Mouse (Mus musculus) forebrain, embryonic 16.5 days (tissue): ENCODE measurements around the gene Spesp1. TPM values are rescaled to one million over a fixed set of nuclear protein-coding genes. Genes with fewer than 3 reads are reported as not detected.
A peak's percentile ranks its signal among the peaks of the same experiment; 100 is the strongest.

Experiments used
- ATAC-seq: fragments of 200-750 bp; cut with Nextera tagmentation; 2 replicates; pipeline ENCODE4 v1.8.0; 2017; ENCODE audit warnings: mild to moderate bottlenecking, moderate library complexity
- H3K27ac ChIP-seq: fragments of 300-500 bp; sonication (generic); 2 replicates; pipeline ENCODE4 v1.5.1; 2014; ENCODE audit warnings: low read length, control low read depth
- H3K27me3 ChIP-seq: fragments of 300-500 bp; sonication (generic); replicated peaks from 2 replicates; pipeline ENCODE4 v1.6.1; 2014; ENCODE audit warnings: low read length; ENCODE audit not compliant: control insufficient read depth, insufficient read depth
- H3K36me3 ChIP-seq: fragments of 300-500 bp; sonication (generic); 2 replicates; pipeline ENCODE4 v1.6.1; 2014; ENCODE audit not compliant: control insufficient read depth, insufficient read depth
- H3K4me1 ChIP-seq: fragments of 300-500 bp; sonication (generic); replicated peaks from 2 replicates; pipeline ENCODE4 v1.6.1; 2014; ENCODE audit warnings: low read length; ENCODE audit not compliant: control insufficient read depth, insufficient read depth
- H3K4me2 ChIP-seq: fragments of 300-500 bp; sonication (generic); 2 replicates; pipeline ENCODE4 v1.6.1; 2014; ENCODE audit warnings: mild to moderate bottlenecking, low read length, control low read depth
- H3K4me3 ChIP-seq: fragments of 300-500 bp; sonication (generic); replicated peaks from 2 replicates; pipeline ENCODE4 v1.5.1; 2014; ENCODE audit warnings: mild to moderate bottlenecking, low read length, control low read depth
- H3K9ac ChIP-seq: fragments of 300-500 bp; sonication (generic); replicated peaks from 2 replicates; pipeline ENCODE4 v1.6.1; 2014; ENCODE audit warnings: low read depth, low read length, control low read depth
- H3K9me3 ChIP-seq: fragments of 300-500 bp; sonication (generic); 2 replicates; pipeline ENCODE4 v1.6.1; 2016; ENCODE audit warnings: low read length; ENCODE audit not compliant: control insufficient read depth
- WGBS: fragments of 180-500 bp; shearing (Covaris S2); extraction: QIAGEN DNeasy Blood & Tissue Kit; methylation state at CpG from one replicate; pipeline ENCODE4 v1.1.7; 2014; 5-methylcytosine and 5-hydroxymethylcytosine counted together
- polyA plus RNA-seq: library from polyadenylated mRNA; unstranded; fragments of >200 nt; fragmentation: Nextera tagmentation; extraction: Ambion mirVana; gene quantifications from 2 replicates; pipeline ENCODE4 v1.2.1, GENCODE M21; 2015

Spesp1 gene
- polyA plus RNA-seq, result not detected in 2 replicates

- H3K27ac ChIP-seq, result no peak within 1 kb of the TSS
- H3K4me2 ChIP-seq, result no peak within 1 kb of the TSS
- H3K36me3 ChIP-seq, result no peaks in the 10 kb centered on the region
- no peak within 1 kb of the TSS for H3K9ac ChIP-seq
- no peak for ATAC-seq
- WGBS, result 85% methylated on average over 27 of the region's 27 CpGs
- H3K4me3 ChIP-seq, result no peak within 1 kb of the TSS
- no peaks in the 10 kb centered on the region for H3K27me3 ChIP-seq
- H3K4me1 ChIP-seq, result no peaks in the 10 kb centered on the region
- no peaks in the 10 kb centered on the region for H3K9me3 ChIP-seq
Measured at GRCm38 (mm10) chr9:62281991-62282390, at the start of gene Spesp1. TSS of gene Spesp1 (minus strand) at chr9:62282208.

- no peaks in the 10 kb centered on the region for H3K27me3 ChIP-seq
- 78% methylated on average over 3 of the region's 3 CpGs for WGBS
- no peak overlapping the region for H3K9ac ChIP-seq
- ATAC-seq, result no peak
- H3K36me3 ChIP-seq, result no peaks in the 10 kb centered on the region
- no peaks in the 10 kb centered on the region for H3K4me1 ChIP-seq
- H3K4me3 ChIP-seq, result no peak overlapping the region
- H3K4me2 ChIP-seq, result no peak overlapping the region
- no peaks in the 10 kb centered on the region for H3K9me3 ChIP-seq
- H3K27ac ChIP-seq, result no peak overlapping the region
Measured at GRCm38 (mm10) chr9:62325965-62326364, 44.0 kb upstream of the Spesp1 start.

- H3K9me3 ChIP-seq, result no peaks in the 10 kb centered on the region
- 71% methylated on average over 1 of the region's 1 CpGs for WGBS
Measured at GRCm38 (mm10) chr9:62323816-62324215, 41.8 kb upstream of the Spesp1 start.

GRCm38 (mm10) chr9:62318729-62319128 lies 36.7 kb upstream of the Spesp1 start:
- H3K27ac ChIP-seq, result no peak overlapping the region
- no peaks in the 10 kb centered on the region for H3K9me3 ChIP-seq
- no peak overlapping the region for H3K4me2 ChIP-seq
- ATAC-seq, result no peak
- WGBS, result 91% methylated on average over 4 of the region's 4 CpGs
- H3K9ac ChIP-seq, result no peak overlapping the region
- no peaks in the 10 kb centered on the region for H3K27me3 ChIP-seq
- H3K4me3 ChIP-seq, result no peak overlapping the region
- H3K4me1 ChIP-seq, result no peaks in the 10 kb centered on the region
- no peaks in the 10 kb centered on the region for H3K36me3 ChIP-seq

More at GRCm38 (mm10) chr9:62323816-62324215, 41.8 kb upstream of the Spesp1 start:
- Histone ChIP-seq H3K36me3 (no peaks in the 10 kb centered on the region), H3K4me3 (no peak overlapping the region), H3K9ac (no peak overlapping the region), H3K4me2 (no peak overlapping the region), H3K27ac (no peak overlapping the region), H3K27me3 (no peaks in the 10 kb centered on the region), H3K4me1 (no peaks in the 10 kb centered on the region)
- ATAC-seq, result no peak

- Histone ChIP-seq H3K9ac (no peak overlapping the region), H3K27me3 (no peaks in the 10 kb centered on the region), H3K9me3 (no peaks in the 10 kb centered on the region), H3K4me1 (no peaks in the 10 kb centered on the region), H3K36me3 (no peaks in the 10 kb centered on the region), H3K4me3 (no peak overlapping the region), H3K4me2 (no peak overlapping the region), H3K27ac (no peak overlapping the region)
- 90% methylated on average over 6 of the region's 6 CpGs for WGBS
- no peak for ATAC-seq
Measured at GRCm38 (mm10) chr9:62315556-62315955, 33.5 kb upstream of the Spesp1 start.

GRCm38 (mm10) chr9:62296891-62297290 lies 14.9 kb upstream of the Spesp1 start:
- Histone ChIP-seq H3K9me3 (no peaks in the 10 kb centered on the region), H3K27ac (no peak overlapping the region), H3K4me2 (no peak overlapping the region), H3K9ac (no peak overlapping the region), H3K36me3 (no peaks in the 10 kb centered on the region), H3K4me1 (no peaks in the 10 kb centered on the region), H3K27me3 (no peaks in the 10 kb centered on the region), H3K4me3 (no peak overlapping the region)
- 17% methylated on average over 1 of the region's 1 CpGs for WGBS
- ATAC-seq, result no peak

- 31% methylated on average over 7 of the region's 7 CpGs for WGBS
- H3K9me3 ChIP-seq, result no peaks in the 10 kb centered on the region
- no peak overlapping the region for H3K27ac ChIP-seq
- no peak overlapping the region for H3K4me2 ChIP-seq
- no peak overlapping the region for H3K9ac ChIP-seq
- no peaks in the 10 kb centered on the region for H3K27me3 ChIP-seq
- no peak for ATAC-seq
- H3K4me1 ChIP-seq, result no peaks in the 10 kb centered on the region
- H3K4me3 ChIP-seq, result no peak overlapping the region
- no peaks in the 10 kb centered on the region for H3K36me3 ChIP-seq
Measured at GRCm38 (mm10) chr9:62295006-62295698, 13.1 kb upstream of the Spesp1 start.

GRCm38 (mm10) chr9:62287633-62288025 lies 5.6 kb upstream of the Spesp1 start:
- no peak for ATAC-seq
- Histone ChIP-seq H3K9me3 (no peaks in the 10 kb centered on the region), H3K4me1 (no peaks in the 10 kb centered on the region), H3K27ac (no peak overlapping the region), H3K4me3 (no peak overlapping the region), H3K4me2 (no peak overlapping the region), H3K36me3 (no peaks in the 10 kb centered on the region), H3K27me3 (no peaks in the 10 kb centered on the region), H3K9ac (no peak overlapping the region)
- whole genome bisulfite sequencing, result 70% methylated on average over 4 of the region's 4 CpGs

GRCm38 (mm10) chr9:62286967-62287632 lies 5.1 kb upstream of the Spesp1 start:
- peak; percentile 64; the same call in 1 of the 2 replicates for ATAC-seq
- WGBS, result 29% methylated on average over 4 of the region's 4 CpGs
- no peaks in the 10 kb centered on the region for H3K27me3 ChIP-seq
- H3K4me1 ChIP-seq, result no peaks in the 10 kb centered on the region
- no peak overlapping the region for H3K27ac ChIP-seq
- H3K4me2 ChIP-seq, result no peak overlapping the region
- no peak overlapping the region for H3K9ac ChIP-seq
- H3K4me3 ChIP-seq, result no peak overlapping the region
- H3K36me3 ChIP-seq, result no peaks in the 10 kb centered on the region
- no peaks in the 10 kb centered on the region for H3K9me3 ChIP-seq
